ENCODE assay signal across 18 mouse cellular contexts in the genomic region with DNA sequence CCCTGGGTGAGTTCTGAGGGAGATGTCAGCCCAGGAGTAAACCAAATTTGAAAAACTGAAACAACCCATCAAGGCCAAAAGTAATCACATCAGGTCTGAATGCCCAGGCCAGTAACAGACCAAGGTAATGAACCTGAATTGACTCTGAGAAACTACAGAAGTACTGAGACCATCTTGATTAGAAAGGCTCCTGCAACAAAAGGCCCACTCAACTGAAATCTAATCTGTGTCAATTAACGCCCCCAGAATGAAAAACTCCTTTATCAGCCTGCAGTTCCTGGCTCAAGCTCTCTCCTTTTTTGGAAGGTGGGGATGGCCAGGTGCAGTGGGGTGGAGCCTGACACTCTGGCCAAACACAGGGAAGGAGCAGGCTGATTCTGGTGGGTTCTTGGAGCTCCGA. TPM values are rescaled to one million over a fixed set of nuclear protein-coding genes. Genes with fewer than 3 reads are reported as not detected.
DNase-seq lines count a peak whose midpoint lies in the region; ATAC-seq and TF ChIP-seq lines count a peak whose summit lies in the region.
"Had no signal": no experiment of that assay in that cellular context is flagged by ENCODE, and none has a peak within 500 bp of the region (broad histone marks: within the 10 kb centered on the region; RNA-seq: fewer than 3 reads in every experiment).

No protein-coding gene starts in this region.

- no peak for TF ChIP-seq CTCF in lung, embryonic 14.5 days (IDR thresholded peaks at IDR 0.05; ENCODE audit: low read depth)
- TF ChIP-seq CTCF in lung, postnatal 0 days (IDR thresholded peaks at IDR 0.05), result no peak
- TF ChIP-seq CTCF in brain, embryonic 14.5 days (IDR thresholded peaks at IDR 0.05; ENCODE audit: borderline replicate concordance, extremely low read depth, insufficient read depth, insufficient read length), result no peak

- no peak for ATAC-seq in lung, embryonic 14.5 days (ENCODE audit: insufficient read depth)
- no peak for ATAC-seq in lung, postnatal 0 days
- ATAC-seq: activated CD4-positive, CD25-positive, alpha-beta regulatory T cell, adult 4 months; midbrain, embryonic 15.5 days had no signal

- no peaks in the 10 kb centered on the region for H3K27me3 ChIP-seq in heart, embryonic 10.5 days (ENCODE audit: insufficient read depth, poor library complexity, severe bottlenecking)
- no peaks in the 10 kb centered on the region for H3K27me3 ChIP-seq in lung, embryonic 14.5 days (ENCODE audit: insufficient read depth, low read length)
- no peaks in the 10 kb centered on the region for H3K27me3 ChIP-seq in lung, postnatal 0 days (replicated peaks; ENCODE audit: insufficient read depth, low read length)
- H3K27me3 ChIP-seq: embryonic facial prominence, embryonic 12.5 days; midbrain, embryonic 15.5 days; Patski; stomach, embryonic 15.5 days had no signal

- H3K27ac ChIP-seq in heart, embryonic 10.5 days, result peak overlapping the region; percentile 69
- H3K27ac ChIP-seq in lung, embryonic 14.5 days (ENCODE audit: low read depth), result peak overlapping the region; percentile 42
- no peak overlapping the region for H3K27ac ChIP-seq in lung, postnatal 0 days (ENCODE audit: low read length)
- H3K27ac ChIP-seq: embryonic facial prominence, embryonic 12.5 days; macrophage; midbrain, embryonic 15.5 days; stomach, embryonic 15.5 days had no signal

- H3K4me3 ChIP-seq in heart, embryonic 10.5 days, result no peak overlapping the region
- no peak overlapping the region for H3K4me3 ChIP-seq in lung, embryonic 14.5 days (ENCODE audit: low read depth, low read length)
- no peak overlapping the region for H3K4me3 ChIP-seq in lung, postnatal 0 days (ENCODE audit: low read depth, low read length)
- H3K4me3 ChIP-seq: embryonic facial prominence, embryonic 12.5 days; midbrain, embryonic 15.5 days; stomach, embryonic 15.5 days had no signal

- TF ChIP-seq POLR2A in brain, embryonic 14.5 days (IDR thresholded peaks at IDR 0.05; ENCODE audit: borderline replicate concordance, extremely low read depth, insufficient read depth, insufficient read length, poor library complexity, severe bottlenecking), result no peak

- H3K4me1 ChIP-seq in heart, embryonic 10.5 days, result peaks cover 75% of the 10 kb centered on the region
- H3K4me1 ChIP-seq in lung, embryonic 14.5 days (ENCODE audit: insufficient read depth), result no peaks in the 10 kb centered on the region
- H3K4me1 ChIP-seq in lung, postnatal 0 days (ENCODE audit: insufficient read depth, low read depth, low read length), result no peaks in the 10 kb centered on the region
- H3K4me1 ChIP-seq: midbrain, embryonic 15.5 days had no signal

- TF ChIP-seq EP300 in lung, postnatal 0 days (IDR thresholded peaks at IDR 0.05), result no peak

- H3K4me2 ChIP-seq in lung, embryonic 14.5 days, result no peak overlapping the region
- H3K4me2 ChIP-seq in lung, postnatal 0 days (replicated peaks; ENCODE audit: low read depth, low read length), result no peak overlapping the region
- H3K4me2 ChIP-seq: embryonic facial prominence, embryonic 12.5 days; liver, embryonic 11.5 days; midbrain, embryonic 15.5 days; stomach, embryonic 15.5 days had no signal

- 26% methylated on average over 2 of the region's 2 CpGs for WGBS in heart, embryonic 10.5 days
- WGBS in lung, embryonic 14.5 days, result 44% methylated on average over 2 of the region's 2 CpGs
- WGBS in lung, postnatal 0 days, result 43% methylated on average over 2 of the region's 2 CpGs

- no peak for DNase-seq in heart, embryonic 10.5 days (ENCODE audit: low spot score)
- DNase-seq in heart, adult 18-20 months, result no peak
- DNase-seq in lung, embryonic 14.5 days, result no peak
- no peak for DNase-seq in lung, postnatal 0 days (ENCODE audit: low spot score)
- DNase-seq in brain, embryonic 14.5 days (ENCODE audit: low read depth), result peak; percentile 80
- DNase-seq in retina, embryonic 14.5 days (ENCODE audit: low spot score), result peak; percentile 45
- no peak for DNase-seq in liver
- DNase-seq: cerebellum, adult 2 months; layer of hippocampus, postnatal 36 days; lung, adult 2 months; spleen, adult 18-20 months had no signal

- H3K9me3 ChIP-seq in heart, embryonic 10.5 days, result no peaks in the 10 kb centered on the region
- no peaks in the 10 kb centered on the region for H3K9me3 ChIP-seq in lung, embryonic 14.5 days (ENCODE audit: low read depth, low read length)
- no peaks in the 10 kb centered on the region for H3K9me3 ChIP-seq in lung, postnatal 0 days (ENCODE audit: low read length)
- H3K9me3 ChIP-seq: embryonic facial prominence, embryonic 12.5 days; midbrain, embryonic 15.5 days; stomach, embryonic 15.5 days had no signal

- H3K36me3 ChIP-seq in heart, embryonic 10.5 days, result 0 out of 2 replicates have a peak, but pooled peaks cover 2% of the 10 kb centered on the region
- H3K36me3 ChIP-seq in lung, embryonic 14.5 days (ENCODE audit: insufficient read depth), result no peaks in the 10 kb centered on the region
- H3K36me3 ChIP-seq in lung, postnatal 0 days (ENCODE audit: insufficient read depth, low read length), result no peaks in the 10 kb centered on the region
- H3K36me3 ChIP-seq: embryonic facial prominence, embryonic 12.5 days; midbrain, embryonic 15.5 days; stomach, embryonic 15.5 days had no signal

- no peak overlapping the region for H3K9ac ChIP-seq in lung, embryonic 14.5 days
- no peak overlapping the region for H3K9ac ChIP-seq in lung, postnatal 0 days (replicated peaks; ENCODE audit: low read depth)
- H3K9ac ChIP-seq: embryonic facial prominence, embryonic 12.5 days; midbrain, embryonic 15.5 days; stomach, embryonic 15.5 days had no signal

RNA-seq across cellular contexts. Expression of a gene that starts 45.7 kb away (rescaled TPM):
- 49.0 and 76.0 TPM in 2 replicates for polyA plus RNA-seq in heart, embryonic 10.5 days (2016; fragmentation: Nextera tagmentation; extraction: Ambion mirVana)
- total RNA-seq in heart, adult 18-20 months (2021), result 1 to 10 TPM; 5.1 to 5.3 TPM
- 9.5 and 10.3 TPM in 2 replicates for polyA plus RNA-seq in lung, embryonic 14.5 days (2014; fragmentation: Nextera tagmentation; extraction: Ambion mirVana)
- 5.7 and 7.0 TPM in 2 replicates for polyA plus RNA-seq in lung, postnatal 0 days (2015; fragmentation: Nextera tagmentation; extraction: Ambion mirVana)
- polyA plus RNA-seq in brain, embryonic 14.5 days (2012; rRNA removed), result 11.2 and 13.5 TPM in 2 replicates

Comparison
In these comparisons a context has a peak if more than half of its experiments do, and no peak if none do; other contexts are left out.
1. DNase-seq: peak in brain, embryonic 14.5 days (single experiment) and retina, embryonic 14.5 days (single experiment); none in heart, embryonic 10.5 days (single experiment), heart, adult 18-20 months (0 of 2), lung, embryonic 14.5 days (single experiment), lung, postnatal 0 days (single experiment) and liver (single experiment).